Mouse (Mus musculus): ENCODE data around the gene Scd4. TPM values are rescaled to one million over a fixed set of nuclear protein-coding genes. Genes with fewer than 3 reads are reported as not detected.

The Scd4 gene
- polyA plus RNA-seq, 1 experiment from 2014 or later: not detected

- DNase-seq (ENCODE audit: low spot score): no peak
- Histone ChIP-seq H3K4me3 (ENCODE audit: low read depth, low read length) (no peak overlapping the region), H3K9me3 (ENCODE audit: control insufficient read depth, low read length) (no peaks in the 10 kb centered on the region), H3K4me1 (ENCODE audit: control insufficient read depth, insufficient read depth, low read length) (0 out of 2 replicates have a peak, but pooled peaks cover under 1% of the 10 kb centered on the region), H3K9ac (ENCODE audit: low read length) (no peak overlapping the region), H3K27me3 (ENCODE audit: control insufficient read depth, insufficient read depth, low read length) (no peaks in the 10 kb centered on the region), H3K4me2 (ENCODE audit: low read depth, severe bottlenecking) (no peak overlapping the region), H3K36me3 (ENCODE audit: control insufficient read depth, insufficient read depth, low read length) (no peaks in the 10 kb centered on the region), H3K27ac (replicated peaks; ENCODE audit: low read depth, low read length) (no peak overlapping the region)
- 93% methylated on average over 12 of the region's 12 CpGs for WGBS
- no peak for ATAC-seq (ENCODE audit: insufficient number of reproducible peaks, low FRiP score, low TSS enrichment, low read depth)
Measured at GRCm38 (mm10) chr19:44382682-44383321, 49.9 kb downstream of the Scd4 start.

- H3K36me3 ChIP-seq (ENCODE audit: control insufficient read depth, insufficient read depth, low read length): no peaks in the 10 kb centered on the region
- H3K4me1 ChIP-seq (ENCODE audit: control insufficient read depth, insufficient read depth, low read length): peaks cover 5% of the 10 kb centered on the region; the same call in 1 of the 2 replicates
- 85% methylated on average over 6 of the region's 6 CpGs for WGBS
- H3K27ac ChIP-seq (replicated peaks; ENCODE audit: low read depth, low read length): no peak overlapping the region
- H3K4me3 ChIP-seq (ENCODE audit: low read depth, low read length): no peak overlapping the region
- ATAC-seq (ENCODE audit: insufficient number of reproducible peaks, low FRiP score, low TSS enrichment, low read depth): no peak
- no peaks in the 10 kb centered on the region for H3K9me3 ChIP-seq (ENCODE audit: control insufficient read depth, low read length)
- H3K4me2 ChIP-seq (ENCODE audit: low read depth, severe bottlenecking): no peak overlapping the region
- no peaks in the 10 kb centered on the region for H3K27me3 ChIP-seq (ENCODE audit: control insufficient read depth, insufficient read depth, low read length)
- H3K9ac ChIP-seq (ENCODE audit: low read length): no peak overlapping the region
- DNase-seq (ENCODE audit: low spot score): no peak
Measured at GRCm38 (mm10) chr19:44385887-44386498, 53.1 kb downstream of the Scd4 start.

GRCm38 (mm10) chr19:44387089-44387671 is 54.3 kb downstream of the Scd4 start:
- Histone ChIP-seq H3K9me3 (ENCODE audit: control insufficient read depth, low read length) (no peaks in the 10 kb centered on the region), H3K4me3 (ENCODE audit: low read depth, low read length) (no peak overlapping the region), H3K27ac (replicated peaks; ENCODE audit: low read depth, low read length) (no peak overlapping the region), H3K4me2 (ENCODE audit: low read depth, severe bottlenecking) (no peak overlapping the region), H3K4me1 (ENCODE audit: control insufficient read depth, insufficient read depth, low read length) (peaks cover 5% of the 10 kb centered on the region; the same call in 1 of the 2 replicates), H3K9ac (ENCODE audit: low read length) (no peak overlapping the region), H3K27me3 (ENCODE audit: control insufficient read depth, insufficient read depth, low read length) (no peaks in the 10 kb centered on the region), H3K36me3 (ENCODE audit: control insufficient read depth, insufficient read depth, low read length) (no peaks in the 10 kb centered on the region)
- 89% methylated on average over 4 of the region's 4 CpGs for WGBS
- ATAC-seq (ENCODE audit: insufficient number of reproducible peaks, low FRiP score, low TSS enrichment, low read depth) (no peak), DNase-seq (ENCODE audit: low spot score) (no peak)

GRCm38 (mm10) chr19:44387746-44388474 is 55.0 kb downstream of the Scd4 start:
- ATAC-seq (ENCODE audit: insufficient number of reproducible peaks, low FRiP score, low TSS enrichment, low read depth): peak; percentile 39; the same call in 1 of the 2 replicates
- H3K4me1 ChIP-seq (ENCODE audit: control insufficient read depth, insufficient read depth, low read length): peaks cover 5% of the 10 kb centered on the region; the same call in 1 of the 2 replicates

GRCm38 (mm10) chr19:44388475-44389428 is 55.9 kb downstream of the Scd4 start:
- DNase-seq (ENCODE audit: low spot score) (peak; percentile 96), ATAC-seq (ENCODE audit: insufficient number of reproducible peaks, low FRiP score, low TSS enrichment, low read depth) (peak; percentile 97)
- peak overlapping the region; percentile 51 for H3K9ac ChIP-seq (ENCODE audit: low read length)
- peaks cover 5% of the 10 kb centered on the region; the same call in 1 of the 2 replicates for H3K4me1 ChIP-seq (ENCODE audit: control insufficient read depth, insufficient read depth, low read length)
- no peaks in the 10 kb centered on the region for H3K27me3 ChIP-seq (ENCODE audit: control insufficient read depth, insufficient read depth, low read length)
- WGBS: 6% methylated on average over 41 of the region's 41 CpGs
- H3K9me3 ChIP-seq (ENCODE audit: control insufficient read depth, low read length): no peaks in the 10 kb centered on the region
- no peaks in the 10 kb centered on the region for H3K36me3 ChIP-seq (ENCODE audit: control insufficient read depth, insufficient read depth, low read length)
- peak overlapping the region; percentile 75 for H3K27ac ChIP-seq (replicated peaks; ENCODE audit: low read depth, low read length)
- H3K4me2 ChIP-seq (ENCODE audit: low read depth, severe bottlenecking): peak overlapping the region; percentile 61
- H3K4me3 ChIP-seq (ENCODE audit: low read depth, low read length): peak overlapping the region; percentile 50

More at GRCm38 (mm10) chr19:44387746-44388474, 55.0 kb downstream of the Scd4 start:
- Histone ChIP-seq H3K9ac (ENCODE audit: low read length) (peak overlapping the region; percentile 51), H3K27me3 (ENCODE audit: control insufficient read depth, insufficient read depth, low read length) (no peaks in the 10 kb centered on the region), H3K4me2 (ENCODE audit: low read depth, severe bottlenecking) (peak overlapping the region; percentile 61), H3K9me3 (ENCODE audit: control insufficient read depth, low read length) (no peaks in the 10 kb centered on the region), H3K36me3 (ENCODE audit: control insufficient read depth, insufficient read depth, low read length) (no peaks in the 10 kb centered on the region), H3K27ac (replicated peaks; ENCODE audit: low read depth, low read length) (peak overlapping the region; percentile 75), H3K4me3 (ENCODE audit: low read depth, low read length) (peak overlapping the region; percentile 50)
- 32% methylated on average over 19 of the region's 19 CpGs for WGBS
- DNase-seq (ENCODE audit: low spot score): peak; percentile 27

GRCm38 (mm10) chr19:44389507-44389906 is 56.6 kb downstream of the Scd4 start:
- no peak for DNase-seq (ENCODE audit: low spot score)
- Histone ChIP-seq H3K4me1 (ENCODE audit: control insufficient read depth, insufficient read depth, low read length) (peaks cover 5% of the 10 kb centered on the region; the same call in 1 of the 2 replicates), H3K9me3 (ENCODE audit: control insufficient read depth, low read length) (no peaks in the 10 kb centered on the region), H3K36me3 (ENCODE audit: control insufficient read depth, insufficient read depth, low read length) (no peaks in the 10 kb centered on the region), H3K27me3 (ENCODE audit: control insufficient read depth, insufficient read depth, low read length) (no peaks in the 10 kb centered on the region), H3K4me3 (ENCODE audit: low read depth, low read length) (no peak overlapping the region), H3K9ac (ENCODE audit: low read length) (no peak overlapping the region; the same call in 1 of the 2 replicates), H3K4me2 (ENCODE audit: low read depth, severe bottlenecking) (no peak overlapping the region), H3K27ac (replicated peaks; ENCODE audit: low read depth, low read length) (no peak overlapping the region)
- no peak for ATAC-seq (ENCODE audit: insufficient number of reproducible peaks, low FRiP score, low TSS enrichment, low read depth)
- WGBS: 8% methylated on average over 1 of the region's 1 CpGs

GRCm38 (mm10) chr19:44391856-44392255 is 59.0 kb downstream of the Scd4 start:
- H3K27ac ChIP-seq (replicated peaks; ENCODE audit: low read depth, low read length): no peak overlapping the region
- WGBS: 92% methylated on average over 4 of the region's 4 CpGs
- no peak for DNase-seq (ENCODE audit: low spot score)
- no peaks in the 10 kb centered on the region for H3K27me3 ChIP-seq (ENCODE audit: control insufficient read depth, insufficient read depth, low read length)
- no peak overlapping the region for H3K9ac ChIP-seq (ENCODE audit: low read length)
- no peak overlapping the region for H3K4me3 ChIP-seq (ENCODE audit: low read depth, low read length)
- peaks cover 5% of the 10 kb centered on the region; the same call in 1 of the 2 replicates for H3K4me1 ChIP-seq (ENCODE audit: control insufficient read depth, insufficient read depth, low read length)
- ATAC-seq (ENCODE audit: insufficient number of reproducible peaks, low FRiP score, low TSS enrichment, low read depth): no peak
- H3K36me3 ChIP-seq (ENCODE audit: control insufficient read depth, insufficient read depth, low read length): no peaks in the 10 kb centered on the region
- no peak overlapping the region for H3K4me2 ChIP-seq (ENCODE audit: low read depth, severe bottlenecking)
- H3K9me3 ChIP-seq (ENCODE audit: control insufficient read depth, low read length): no peaks in the 10 kb centered on the region

Measured in limb, embryonic 11.5 days (tissue).